Mouse (Mus musculus) stomach, embryonic 15.5 days (tissue): ENCODE measurements around the gene Lrp5. TPM values are rescaled to one million over a fixed set of nuclear protein-coding genes. Genes with fewer than 3 reads are reported as not detected.

Experiments
- ATAC-seq: fragments of 200-750 bp; cut with Nextera tagmentation; 2 replicates; pipeline ENCODE4 v1.8.0; 2017; ENCODE audit warnings: low read depth, moderate number of reproducible peaks, moderate TSS enrichment; ENCODE audit not compliant: insufficient read depth, low FRiP score
- H3K27ac ChIP-seq: fragments of 300-500 bp; sonication (generic); 2 replicates; pipeline ENCODE4 v1.5.1; 2015; ENCODE audit warnings: mild to moderate bottlenecking, inconsistent platforms
- H3K27me3 ChIP-seq: fragments of 300-500 bp; sonication (generic); replicated peaks from 2 replicates; pipeline ENCODE4 v1.6.1; 2015; ENCODE audit warnings: inconsistent platforms
- H3K36me3 ChIP-seq: fragments of 300-500 bp; sonication (generic); 2 replicates; pipeline ENCODE4 v1.6.1; 2015; ENCODE audit warnings: inconsistent platforms
- H3K4me1 ChIP-seq: fragments of 300-500 bp; sonication (generic); 2 replicates; pipeline ENCODE4 v1.6.1; 2015; ENCODE audit warnings: inconsistent platforms
- H3K4me2 ChIP-seq: fragments of 300-500 bp; sonication (generic); 2 replicates; pipeline ENCODE4 v1.6.1; 2015; ENCODE audit warnings: mild to moderate bottlenecking, inconsistent platforms
- H3K4me3 ChIP-seq: fragments of 300-500 bp; sonication (generic); replicated peaks from 2 replicates; pipeline ENCODE4 v1.5.1; 2015; ENCODE audit warnings: inconsistent platforms
- H3K9ac ChIP-seq: fragments of 300-500 bp; sonication (generic); 2 replicates; pipeline ENCODE4 v1.6.1; 2015; ENCODE audit warnings: inconsistent platforms
- H3K9me3 ChIP-seq: fragments of 300-500 bp; sonication (generic); 2 replicates; pipeline ENCODE4 v1.6.1; 2016; ENCODE audit warnings: inconsistent platforms
- WGBS: fragments of 180-500 bp; shearing (Covaris S2); methylation state at CpG from one replicate; pipeline ENCODE4 v1.1.7; 2015; 5-methylcytosine and 5-hydroxymethylcytosine counted together
- polyA plus RNA-seq: library from polyadenylated mRNA; unstranded; fragments of >200 nt; fragmentation: Nextera tagmentation; extraction: Ambion mirVana; gene quantifications from 2 replicates; pipeline ENCODE4 v1.2.1, GENCODE M21; 2015

The Lrp5 gene
- polyA plus RNA-seq, 1 experiment from 2014 or later, result 5.3 TPM

- ATAC-seq, result no peak
- Histone ChIP-seq H3K27ac (no peak overlapping the region), H3K4me3 (no peak overlapping the region), H3K4me2 (no peak overlapping the region), H3K9me3 (no peaks in the 10 kb centered on the region), H3K9ac (no peak overlapping the region), H3K27me3 (no peaks in the 10 kb centered on the region), H3K4me1 (peaks cover 6% of the 10 kb centered on the region), H3K36me3 (no peaks in the 10 kb centered on the region)
- 49% methylated on average over 6 of the region's 6 CpGs for WGBS
Measured at GRCm38 (mm10) chr19:3692414-3693145, 6.2 kb upstream of the Lrp5 start.

GRCm38 (mm10) chr19:3691337-3691736 is 5.0 kb upstream of the Lrp5 start:
- H3K4me2 ChIP-seq, result no peak overlapping the region
- no peak overlapping the region for H3K9ac ChIP-seq
- no peak for ATAC-seq
- H3K4me1 ChIP-seq, result peaks cover 17% of the 10 kb centered on the region
- H3K36me3 ChIP-seq, result no peaks in the 10 kb centered on the region
- no peak overlapping the region for H3K27ac ChIP-seq
- H3K4me3 ChIP-seq, result no peak overlapping the region
- no peaks in the 10 kb centered on the region for H3K9me3 ChIP-seq
- WGBS, result 86% methylated on average over 5 of the region's 5 CpGs
- H3K27me3 ChIP-seq, result no peaks in the 10 kb centered on the region

- Histone ChIP-seq H3K4me2 (no peak overlapping the region; the same call in 1 of the 2 replicates), H3K36me3 (no peaks in the 10 kb centered on the region), H3K9me3 (no peaks in the 10 kb centered on the region), H3K27ac (peak overlapping the region; percentile 88; the same call in 1 of the 2 replicates), H3K27me3 (no peaks in the 10 kb centered on the region), H3K4me1 (peaks cover 30% of the 10 kb centered on the region), H3K4me3 (no peak overlapping the region), H3K9ac (no peak overlapping the region)
- 30% methylated on average over 5 of the region's 5 CpGs for WGBS
- no peak for ATAC-seq
Measured at GRCm38 (mm10) chr19:3687676-3688171, 1.4 kb upstream of the Lrp5 start.

- H3K4me1 ChIP-seq, result peaks cover 48% of the 10 kb centered on the region
- 1% methylated on average over 44 of the region's 45 CpGs for WGBS
- ATAC-seq, result peak; percentile 38
- H3K9me3 ChIP-seq, result no peaks in the 10 kb centered on the region
- peak overlapping the region; percentile 95 for H3K9ac ChIP-seq
- no peaks in the 10 kb centered on the region for H3K27me3 ChIP-seq
- H3K36me3 ChIP-seq, result no peaks in the 10 kb centered on the region
- peak overlapping the region; percentile 97 for H3K4me3 ChIP-seq
- peak overlapping the region; percentile 91 for H3K4me2 ChIP-seq
- H3K27ac ChIP-seq, result peak overlapping the region; percentile 88
Measured at GRCm38 (mm10) chr19:3685611-3686214, 651 bp downstream of the Lrp5 start.

- Histone ChIP-seq H3K4me3 (peak overlapping the region; percentile 97), H3K27me3 (no peaks in the 10 kb centered on the region), H3K4me2 (peak overlapping the region; percentile 91), H3K9ac (peak overlapping the region; percentile 95; the same call in 1 of the 2 replicates), H3K36me3 (no peaks in the 10 kb centered on the region), H3K4me1 (peaks cover 55% of the 10 kb centered on the region), H3K27ac (peak overlapping the region; percentile 88), H3K9me3 (no peaks in the 10 kb centered on the region)
- 9% methylated on average over 11 of the region's 11 CpGs for whole genome bisulfite sequencing
- 0 out of 2 replicates have a peak, but pooled peaks have one; percentile 8 for ATAC-seq
Measured at GRCm38 (mm10) chr19:3684957-3685580, 1.3 kb downstream of the Lrp5 start.

GRCm38 (mm10) chr19:3684414-3684813 is 1.9 kb downstream of the Lrp5 start:
- H3K9me3 ChIP-seq, result no peaks in the 10 kb centered on the region
- peak overlapping the region; percentile 91 for H3K4me2 ChIP-seq
- H3K36me3 ChIP-seq, result no peaks in the 10 kb centered on the region
- H3K4me1 ChIP-seq, result peaks cover 61% of the 10 kb centered on the region
- WGBS, result 28% methylated on average over 1 of the region's 1 CpGs
- peak overlapping the region; percentile 97 for H3K4me3 ChIP-seq
- H3K9ac ChIP-seq, result no peak overlapping the region
- no peaks in the 10 kb centered on the region for H3K27me3 ChIP-seq
- no peak for ATAC-seq
- H3K27ac ChIP-seq, result peak overlapping the region; percentile 88; the same call in 1 of the 2 replicates

- peak; percentile 54; the same call in 1 of the 2 replicates for ATAC-seq
- Histone ChIP-seq H3K4me3 (0 out of 2 replicates have a peak overlapping the region, but pooled peaks have one; percentile 3), H3K9ac (no peak overlapping the region), H3K36me3 (no peaks in the 10 kb centered on the region), H3K9me3 (no peaks in the 10 kb centered on the region), H3K27me3 (no peaks in the 10 kb centered on the region), H3K27ac (peak overlapping the region; percentile 87), H3K4me2 (peak overlapping the region; percentile 35), H3K4me1 (peaks cover 50% of the 10 kb centered on the region)
- WGBS, result 22% methylated on average over 13 of the region's 13 CpGs
Measured at GRCm38 (mm10) chr19:3681310-3681934, 4.9 kb downstream of the Lrp5 start.

- H3K27ac ChIP-seq, result peak overlapping the region; percentile 87
- no peak overlapping the region for H3K9ac ChIP-seq
- no peaks in the 10 kb centered on the region for H3K27me3 ChIP-seq
- WGBS, result 70% methylated on average over 7 of the region's 7 CpGs
- no peak for ATAC-seq
- H3K4me3 ChIP-seq, result no peak overlapping the region
- no peaks in the 10 kb centered on the region for H3K9me3 ChIP-seq
- H3K4me1 ChIP-seq, result peaks cover 50% of the 10 kb centered on the region
- peak overlapping the region; percentile 35; the same call in 1 of the 2 replicates for H3K4me2 ChIP-seq
- no peaks in the 10 kb centered on the region for H3K36me3 ChIP-seq
Measured at GRCm38 (mm10) chr19:3680732-3681131, 5.6 kb downstream of the Lrp5 start.

- peak; percentile 56; the same call in 1 of the 2 replicates for ATAC-seq
- no peaks in the 10 kb centered on the region for H3K9me3 ChIP-seq
- WGBS, result 75% methylated on average over 8 of the region's 8 CpGs
- peak overlapping the region; percentile 38; the same call in 1 of the 2 replicates for H3K27ac ChIP-seq
- H3K4me1 ChIP-seq, result peaks cover 10% of the 10 kb centered on the region
- no peak overlapping the region for H3K9ac ChIP-seq
- no peak overlapping the region for H3K4me3 ChIP-seq
- no peaks in the 10 kb centered on the region for H3K27me3 ChIP-seq
- no peak overlapping the region for H3K4me2 ChIP-seq
- H3K36me3 ChIP-seq, result peaks cover 17% of the 10 kb centered on the region; the same call in 1 of the 2 replicates
Measured at GRCm38 (mm10) chr19:3674122-3674855, 12.1 kb downstream of the Lrp5 start.

- WGBS, result 86% methylated on average over 2 of the region's 2 CpGs
- ATAC-seq, result no peak
- H3K27me3 ChIP-seq, result no peaks in the 10 kb centered on the region
Measured at GRCm38 (mm10) chr19:3673149-3673548, 13.2 kb downstream of the Lrp5 start.

GRCm38 (mm10) chr19:3669100-3669499 is 17.3 kb downstream of the Lrp5 start:
- Histone ChIP-seq H3K4me2 (0 out of 2 replicates have a peak overlapping the region, but pooled peaks have one; percentile 6), H3K27ac (peak overlapping the region; percentile 76), H3K4me3 (no peak overlapping the region), H3K9ac (no peak overlapping the region), H3K27me3 (no peaks in the 10 kb centered on the region), H3K9me3 (no peaks in the 10 kb centered on the region), H3K4me1 (peaks cover 34% of the 10 kb centered on the region), H3K36me3 (peaks cover 17% of the 10 kb centered on the region; the same call in 1 of the 2 replicates)
- ATAC-seq, result 0 out of 2 replicates have a peak, but pooled peaks have one; percentile 42
- 44% methylated on average over 13 of the region's 13 CpGs for WGBS

More at GRCm38 (mm10) chr19:3673149-3673548, 13.2 kb downstream of the Lrp5 start:
- Histone ChIP-seq H3K36me3 (peaks cover 17% of the 10 kb centered on the region; the same call in 1 of the 2 replicates), H3K9ac (no peak overlapping the region), H3K27ac (no peak overlapping the region), H3K4me1 (peaks cover 15% of the 10 kb centered on the region), H3K4me3 (no peak overlapping the region), H3K9me3 (no peaks in the 10 kb centered on the region), H3K4me2 (no peak overlapping the region)
